Mouse (Mus musculus): ENCODE measurements around the gene Myoc.

GRCm38 (mm10) chr1:162590415-162590997 lies 48.4 kb upstream of the Myoc start:
- TF ChIP-seq POLR2A (IDR thresholded peaks at IDR 0.05; ENCODE audit: low read depth, low read length) (no peak), CTCF (IDR thresholded peaks at IDR 0.05; ENCODE audit: extremely low read depth, insufficient read length, insufficient replicate concordance, low read depth, low read length) (no peak)
